Comparison of ENCODE assay signal across 31 mouse cellular contexts in genomic region chr2:173154513-173154912, GRCm38 (mm10). TPM values are rescaled to one million over a fixed set of nuclear protein-coding genes. Genes with fewer than 3 reads are reported as not detected.
DNase-seq lines count a peak whose midpoint lies in the region; TF ChIP-seq lines count a peak whose summit lies in the region.
"Had no signal": no experiment of that assay in that cellular context is flagged by ENCODE, and none has a peak within 500 bp of the region (broad histone marks: within the 10 kb centered on the region; RNA-seq: fewer than 3 reads in every experiment).

No protein-coding gene starts in this region.

- H3K36me3 ChIP-seq in small intestine, adult 2 months (ENCODE audit: control insufficient read depth, insufficient read depth, low read length), result peaks cover 30% of the 10 kb centered on the region
- H3K36me3 ChIP-seq: embryonic facial prominence, embryonic 10.5 days; embryonic facial prominence, embryonic 13.5 days; forebrain, embryonic 12.5 days; forebrain, embryonic 15.5 days; G1E; heart, embryonic 12.5 days; heart, embryonic 15.5 days; hindbrain, embryonic 10.5 days; hindbrain, embryonic 13.5 days had no signal

- TF ChIP-seq CTCF in small intestine, adult 2 months (IDR thresholded peaks at IDR 0.05; ENCODE audit: extremely low read depth, insufficient read length, insufficient replicate concordance, low read depth, low read length), result no peak

- WGBS in small intestine, adult 2 months, result 93% methylated on average over 13 of the region's 13 CpGs

- H3K27me3 ChIP-seq in small intestine, adult 2 months (ENCODE audit: control insufficient read depth, insufficient read depth, low read length), result no peaks in the 10 kb centered on the region
- H3K27me3 ChIP-seq: embryonic facial prominence, embryonic 13.5 days; forebrain, embryonic 12.5 days; forebrain, embryonic 15.5 days; heart, embryonic 12.5 days; heart, embryonic 15.5 days had no signal

- peak; percentile 33 for DNase-seq in kidney, adult 18-20 months
- no peak for DNase-seq in kidney, postnatal 4 days
- DNase-seq in kidney, postnatal 14 days, result peak; percentile 11
- no peak for DNase-seq in kidney, postnatal 36 days
- no peak for DNase-seq in cerebellum, adult 8-10 months
- DNase-seq: adrenal gland, postnatal 10 days; adrenal gland, postnatal 36 days; B cell, adult 2 months; cerebellum, adult 11 months; cerebellum, adult 2 months; cerebellum, postnatal 10 days; cerebellum, postnatal 36 days; embryo, embryonic 11 days; gastrocnemius, postnatal 25 days; heart, adult 18-20 months; heart, postnatal 10 days; heart, postnatal 36 days had no signal

- peak overlapping the region; percentile 89 for H3K27ac ChIP-seq in brown adipose tissue, adult 24 weeks (replicated peaks; ENCODE audit: low read depth, low read length)
- H3K27ac ChIP-seq in small intestine, adult 2 months (ENCODE audit: insufficient read depth, low read depth, low read length), result no peak overlapping the region
- H3K27ac ChIP-seq: embryonic facial prominence, embryonic 10.5 days; embryonic facial prominence, embryonic 13.5 days; forebrain, embryonic 12.5 days; forebrain, embryonic 15.5 days; heart, embryonic 15.5 days; hindbrain, embryonic 10.5 days; hindbrain, embryonic 13.5 days had no signal

- TF ChIP-seq POLR2A in small intestine, adult 2 months (IDR thresholded peaks at IDR 0.05; ENCODE audit: low read depth, low read length), result no peak

- H3K4me1 ChIP-seq in brown adipose tissue, adult 24 weeks (ENCODE audit: control insufficient read depth, insufficient read depth, insufficient read length, low read length), result peaks cover 9% of the 10 kb centered on the region
- peaks cover 22% of the 10 kb centered on the region for H3K4me1 ChIP-seq in small intestine, adult 2 months (ENCODE audit: control insufficient read depth, insufficient read depth, insufficient read length, low read length)
- H3K4me1 ChIP-seq: embryonic facial prominence, embryonic 13.5 days; forebrain, embryonic 15.5 days had no signal

- H3K4me3 ChIP-seq in brown adipose tissue, adult 24 weeks (ENCODE audit: insufficient read depth, low read depth, low read length), result peak overlapping the region; percentile 66
- peak overlapping the region; percentile 64 for H3K4me3 ChIP-seq in small intestine, adult 2 months (ENCODE audit: low read depth, low read length)
- H3K4me3 ChIP-seq: embryonic facial prominence, embryonic 10.5 days; embryonic facial prominence, embryonic 13.5 days; erythroblast, embryonic 14.5 days; forebrain, embryonic 12.5 days; forebrain, embryonic 15.5 days; heart, embryonic 12.5 days; heart, embryonic 15.5 days; hindbrain, embryonic 10.5 days; hindbrain, embryonic 13.5 days had no signal

RNA-seq across cellular contexts. Expression of gene Pck1, which starts 1.7 kb away (rescaled TPM):
- 1,317 and 1,888 TPM in 2 replicates for polyA plus RNA-seq in brown adipose tissue, adult 24 weeks (2012; ENCODE audit: insufficient read depth, insufficient read length, missing spikeins)
- 5.2 and 46.3 TPM in 2 replicates for polyA plus RNA-seq in small intestine, adult 2 months (2012; rRNA removed)
- polyA plus RNA-seq: cerebellum, adult 2 months; embryonic facial prominence, embryonic 10.5 days; embryonic facial prominence, embryonic 13.5 days; forebrain, embryonic 12.5 days; forebrain, embryonic 15.5 days; G1E; hindbrain, embryonic 10.5 days; hindbrain, embryonic 13.5 days; Patski had no signal

RNA-seq across cellular contexts. Expression of gene Ctcfl, which starts 35.2 kb away (rescaled TPM):
- polyA plus RNA-seq in brown adipose tissue, adult 24 weeks (2012; ENCODE audit: insufficient read depth, insufficient read length, missing spikeins), result 0.55 TPM in 1 of 2 replicates, not detected in the other
- polyA plus RNA-seq in small intestine, adult 2 months (2012; rRNA removed), result 0.05 TPM in 1 of 2 replicates, not detected in the other
- polyA plus RNA-seq: cerebellum, adult 2 months; cortical plate, adult 2 months; erythroblast, embryonic 14.5 days; G1E; Patski had no signal

Comparison
In these comparisons a context has a peak if more than half of its experiments do, and no peak if none do; other contexts are left out.
1. DNase-seq: peak in kidney, adult 18-20 months (single experiment) and kidney, postnatal 14 days (single experiment); none in kidney, postnatal 4 days (0 of 2), kidney, postnatal 36 days (0 of 2) and cerebellum, adult 8-10 months (single experiment).
2. RNA of gene Pck1, which starts 1.7 kb away (polyA plus RNA-seq): 1,317 to 1,888 TPM in brown adipose tissue, adult 24 weeks; 5.2 to 46.3 TPM in small intestine, adult 2 months; every median in the first group is over 10 times any median in the second.